Mouse (Mus musculus) heart, adult 18-20 months (tissue): ENCODE data around the gene Zfp784. TPM values are rescaled to one million over a fixed set of nuclear protein-coding genes. Genes with fewer than 3 reads are reported as not detected.

Source experiments
- DNase-seq, 2 experiments: peaks; one replicate each; pipeline ENCODE4 v3.0.0; 2021 to 2022; ENCODE audit warnings: mixed read lengths in 1 of 2
- total RNA-seq, 2 experiments: library from RNA; stranded (reverse); gene quantifications; 2 replicates each; pipeline ENCODE4 v1.2.3; 2021

The Zfp784 gene
- total RNA-seq, 2 experiments from 2014 or later: 5.1 to 5.5 TPM

- DNase-seq: no peak
Measured at GRCm38 (mm10) chr7:4988250-4988649, 50.0 kb downstream of the Zfp784 start.

Other genes starting within 250 kb of the Zfp784 start
- 1 to 10 TPM; 2.4 to 5.4 TPM for gene Tmem238, start 248.8 kb downstream of the Zfp784 start, total RNA-seq
- gene Rpl28, start 245.6 kb downstream of the Zfp784 start, total RNA-seq: 100 to 1,000 TPM; 468 to 578 TPM
- 100 to 1,000 TPM in 1 of 2 experiments, 10 to 100 TPM in 1; 93.4 to 105 TPM for gene Ube2s, start 225.9 kb downstream of the Zfp784 start, total RNA-seq
- not detected for gene Shisa7, start 193.8 kb downstream of the Zfp784 start, total RNA-seq
- 1 to 10 TPM; 3.5 to 6.3 TPM for gene Isoc2b, start 168.2 kb downstream of the Zfp784 start, total RNA-seq
- 10 to 100 TPM; 55.3 to 57.3 TPM for gene Isoc2a, start 161.3 kb downstream of the Zfp784 start, total RNA-seq
- gene Gm36210, start 131.9 kb downstream of the Zfp784 start, total RNA-seq: not detected
- gene Zfp628, start 123.2 kb downstream of the Zfp784 start, total RNA-seq: 1 to 10 TPM; 5.3 to 6.4 TPM
- gene Nat14, start 116.4 kb downstream of the Zfp784 start, total RNA-seq: 1 to 10 TPM; 4.2 to 6.1 TPM
- 1 to 10 TPM; 2.0 to 2.4 TPM for gene Ssc5d, start 112.7 kb downstream of the Zfp784 start, total RNA-seq
- 10 to 100 TPM; 25.9 to 30.0 TPM for gene Sbk2, start 74.0 kb downstream of the Zfp784 start, total RNA-seq
- 10 to 100 TPM; 37.3 to 39.0 TPM for gene Sbk3, start 67.3 kb downstream of the Zfp784 start, total RNA-seq
- 10 to 100 TPM; 11.0 to 12.6 TPM for gene Zfp579, start 42.3 kb downstream of the Zfp784 start, total RNA-seq
- gene Zfp524, start 24.0 kb downstream of the Zfp784 start, total RNA-seq: 10 to 100 TPM in 1 of 2 experiments, 1 to 10 TPM in 1; 9.2 to 11.8 TPM
- 10 to 100 TPM; 16.2 to 17.0 TPM for gene Fiz1, start 23.7 kb downstream of the Zfp784 start, total RNA-seq
- gene Gm44973, start 22.9 kb downstream of the Zfp784 start, total RNA-seq: not detected
- gene Zfp865, start 18.1 kb downstream of the Zfp784 start, total RNA-seq: 10 to 100 TPM; 11.5 to 14.0 TPM
- under 1 TPM in 1 of 2 experiments, not detected in 1; 0.20 TPM for gene Ccdc106, start 17.9 kb downstream of the Zfp784 start, total RNA-seq
- not detected for gene 4632433K11Rik, start 4.3 kb downstream of the Zfp784 start, total RNA-seq
- gene Zfp580, start 13.1 kb upstream of the Zfp784 start, total RNA-seq: 1 to 10 TPM; 4.2 TPM
- 10 to 100 TPM; 67.1 to 68.1 TPM for gene U2af2, start 23.7 kb upstream of the Zfp784 start, total RNA-seq
- gene Epn1, start 41.8 kb upstream of the Zfp784 start, total RNA-seq: 100 to 1,000 TPM; 183 to 191 TPM
- gene Rfpl4, start 78.5 kb upstream of the Zfp784 start, total RNA-seq: not detected
- gene Rasl2-9, start 87.5 kb upstream of the Zfp784 start, total RNA-seq: 1 to 10 TPM; 7.5 to 8.3 TPM
- not detected for gene Vmn1r55, start 111.2 kb upstream of the Zfp784 start, total RNA-seq
- gene Vmn1r56, start 158.3 kb upstream of the Zfp784 start, total RNA-seq: not detected
- not detected for gene Vmn1r57, start 180.0 kb upstream of the Zfp784 start, total RNA-seq